Mouse (Mus musculus) midbrain, embryonic 16.5 days (tissue): ENCODE results near the gene Lrba. TPM values are rescaled to one million over a fixed set of nuclear protein-coding genes. Genes with fewer than 3 reads are reported as not detected.

Experiments used
- ATAC-seq: fragments of 200-750 bp; cut with Nextera tagmentation; 2 replicates; pipeline ENCODE4 v1.8.0; 2017; ENCODE audit warnings: moderate TSS enrichment
- H3K27ac ChIP-seq: fragments of 300-500 bp; sonication (generic); 2 replicates; pipeline ENCODE4 v1.5.1; 2014; ENCODE audit warnings: mild to moderate bottlenecking, low read length, mixed read lengths
- H3K27me3 ChIP-seq: fragments of 300-500 bp; sonication (generic); 2 replicates; pipeline ENCODE4 v1.6.1; 2014; ENCODE audit warnings: low read depth, low read length, mixed read lengths; ENCODE audit not compliant: control insufficient read depth, insufficient read depth
- H3K36me3 ChIP-seq: fragments of 300-500 bp; sonication (generic); 2 replicates; pipeline ENCODE4 v1.6.1; 2014; ENCODE audit warnings: mild to moderate bottlenecking, low read length, moderate library complexity, mixed read lengths; ENCODE audit not compliant: control insufficient read depth, insufficient read depth
- H3K4me1 ChIP-seq: fragments of 300-500 bp; sonication (generic); 2 replicates; pipeline ENCODE4 v1.6.1; 2014; ENCODE audit warnings: mild to moderate bottlenecking, low read length, mixed read lengths; ENCODE audit not compliant: control insufficient read depth, insufficient read depth
- H3K4me2 ChIP-seq: fragments of 300-500 bp; sonication (generic); 2 replicates; pipeline ENCODE4 v1.6.1; 2014; ENCODE audit warnings: mild to moderate bottlenecking, low read length, mixed read lengths
- H3K4me3 ChIP-seq: fragments of 300-500 bp; sonication (generic); 2 replicates; pipeline ENCODE4 v1.5.1; 2014; ENCODE audit warnings: low read depth, mild to moderate bottlenecking, low read length, moderate library complexity, mixed read lengths
- H3K9ac ChIP-seq: fragments of 300-500 bp; sonication (generic); 2 replicates; pipeline ENCODE4 v1.6.1; 2014; ENCODE audit warnings: low read depth, low read length, mixed read lengths
- H3K9me3 ChIP-seq: fragments of 300-500 bp; sonication (generic); replicated peaks from 2 replicates; pipeline ENCODE4 v1.6.1; 2014; ENCODE audit warnings: mild to moderate bottlenecking, low read length, mixed read lengths; ENCODE audit not compliant: control insufficient read depth, poor library complexity, severe bottlenecking
- WGBS: fragments of 180-500 bp; shearing (Covaris S2); extraction: QIAGEN DNeasy Blood & Tissue Kit; methylation state at CpG from one replicate; pipeline ENCODE4 v1.1.7; 2014; 5-methylcytosine and 5-hydroxymethylcytosine counted together
- polyA plus RNA-seq: library from polyadenylated mRNA; unstranded; fragments of >200 nt; fragmentation: Nextera tagmentation; extraction: Ambion mirVana; gene quantifications from 2 replicates; pipeline ENCODE4 v1.2.1, GENCODE M21; 2015

The Lrba gene
- polyA plus RNA-seq, 1 experiment from 2014 or later, result 4.5 TPM

DNA sequence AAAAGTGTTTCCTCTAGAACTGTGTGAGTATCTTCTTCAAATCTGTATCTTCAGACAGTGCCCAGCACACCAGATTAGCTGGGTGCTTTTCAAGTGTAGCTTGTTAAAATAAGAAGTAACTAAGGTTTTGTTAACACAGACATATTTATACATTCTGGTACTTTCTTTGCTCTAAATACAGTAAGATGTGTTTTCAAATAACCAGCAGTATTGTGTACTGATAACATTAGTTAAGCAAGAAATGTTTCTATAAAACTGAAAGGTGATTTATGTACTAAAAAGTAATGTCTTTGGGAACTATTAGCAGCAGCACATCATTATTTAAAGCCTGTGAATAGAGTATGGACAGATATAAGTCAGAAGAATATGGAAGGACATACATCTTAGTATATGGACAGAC is 417.3 kb downstream of the Lrba start:
- no peak for ATAC-seq
- no peaks in the 10 kb centered on the region; the same call in 1 of the 2 replicates for H3K4me1 ChIP-seq

DNA sequence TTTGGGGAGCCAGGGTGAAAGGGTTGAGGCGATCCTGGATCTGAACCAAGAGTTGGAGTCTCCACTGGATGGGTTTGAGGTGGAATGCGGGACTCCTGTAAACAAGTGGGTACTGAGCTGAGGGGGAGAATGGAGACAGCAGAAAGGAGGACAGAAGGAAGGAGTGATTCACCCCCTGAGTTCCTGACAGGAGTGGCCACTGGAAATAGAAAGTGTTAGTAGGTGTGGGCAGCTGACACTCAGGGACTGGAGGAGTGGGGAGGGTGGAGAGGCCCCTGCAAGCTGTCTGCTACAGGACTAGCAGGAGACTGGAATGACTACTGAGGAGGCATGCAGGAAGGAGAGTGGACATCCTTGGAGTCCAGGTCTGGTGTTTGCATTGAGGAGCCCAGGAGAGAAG is 422.3 kb downstream of the Lrba start:
- no peak for ATAC-seq
- Histone ChIP-seq H3K9me3 (no peaks in the 10 kb centered on the region), H3K4me2 (no peak overlapping the region), H3K9ac (no peak overlapping the region), H3K27me3 (no peaks in the 10 kb centered on the region), H3K36me3 (no peaks in the 10 kb centered on the region), H3K27ac (no peak overlapping the region), H3K4me3 (no peak overlapping the region), H3K4me1 (no peaks in the 10 kb centered on the region)
- WGBS, result 88% methylated on average over 2 of the region's 2 CpGs

More for the DNA sequence above, 417.3 kb downstream of the Lrba start:
- no peaks in the 10 kb centered on the region for H3K9me3 ChIP-seq
- H3K4me3 ChIP-seq, result no peak overlapping the region
- no peaks in the 10 kb centered on the region for H3K27me3 ChIP-seq
- H3K27ac ChIP-seq, result no peak overlapping the region
- H3K9ac ChIP-seq, result no peak overlapping the region
- H3K36me3 ChIP-seq, result no peaks in the 10 kb centered on the region
- no peak overlapping the region for H3K4me2 ChIP-seq

DNA sequence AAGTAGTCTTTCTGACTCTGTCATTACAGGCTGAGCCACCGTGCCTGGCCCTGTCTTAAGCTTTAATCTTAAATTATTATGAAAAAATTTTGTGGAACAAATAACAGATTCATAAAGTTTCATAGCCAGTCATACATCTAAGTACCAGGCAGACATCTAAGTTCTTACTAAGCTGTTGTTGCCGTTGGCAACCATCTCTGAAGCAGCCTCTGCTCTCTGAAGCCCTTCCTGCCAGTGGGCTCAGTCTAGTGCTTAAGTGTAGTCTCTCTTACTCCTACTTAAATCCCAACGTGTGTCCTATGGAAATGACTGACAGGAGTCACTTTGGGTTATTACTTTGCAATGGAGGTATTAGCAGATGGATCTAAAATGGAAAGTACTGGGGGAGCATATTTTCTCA is 426.5 kb downstream of the Lrba start:
- no peak overlapping the region for H3K4me2 ChIP-seq
- no peak overlapping the region for H3K4me3 ChIP-seq
- H3K27me3 ChIP-seq, result no peaks in the 10 kb centered on the region
- H3K9me3 ChIP-seq, result no peaks in the 10 kb centered on the region
- 47% methylated on average over 3 of the region's 3 CpGs for WGBS
- H3K27ac ChIP-seq, result no peak overlapping the region
- H3K9ac ChIP-seq, result no peak overlapping the region
- no peaks in the 10 kb centered on the region for H3K4me1 ChIP-seq
- no peak for ATAC-seq
- no peaks in the 10 kb centered on the region for H3K36me3 ChIP-seq

DNA sequence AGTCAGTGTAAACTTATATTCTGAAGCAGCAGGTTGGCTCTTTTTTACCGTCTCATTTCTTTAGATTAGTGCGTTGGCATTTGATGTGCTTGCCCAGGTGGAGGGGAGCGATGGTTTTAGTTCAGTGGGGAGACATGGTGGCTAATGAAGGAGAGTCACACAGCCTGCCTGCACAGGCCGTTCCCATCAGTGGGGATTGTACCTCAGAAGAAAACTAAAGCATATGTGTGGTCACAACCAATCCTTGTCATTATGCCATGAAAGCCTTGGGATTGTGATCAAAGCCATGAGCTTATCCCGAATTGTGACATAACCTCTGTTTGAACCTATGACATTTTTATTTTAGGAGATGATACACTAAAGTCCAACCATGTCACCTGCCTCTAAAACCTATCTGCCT is 434.8 kb downstream of the Lrba start:
- Histone ChIP-seq H3K9ac (no peak overlapping the region), H3K4me3 (no peak overlapping the region), H3K9me3 (no peaks in the 10 kb centered on the region), H3K4me2 (no peak overlapping the region), H3K4me1 (no peaks in the 10 kb centered on the region), H3K27ac (no peak overlapping the region), H3K27me3 (no peaks in the 10 kb centered on the region), H3K36me3 (no peaks in the 10 kb centered on the region)
- 67% methylated on average over 5 of the region's 5 CpGs for WGBS
- ATAC-seq, result no peak

DNA sequence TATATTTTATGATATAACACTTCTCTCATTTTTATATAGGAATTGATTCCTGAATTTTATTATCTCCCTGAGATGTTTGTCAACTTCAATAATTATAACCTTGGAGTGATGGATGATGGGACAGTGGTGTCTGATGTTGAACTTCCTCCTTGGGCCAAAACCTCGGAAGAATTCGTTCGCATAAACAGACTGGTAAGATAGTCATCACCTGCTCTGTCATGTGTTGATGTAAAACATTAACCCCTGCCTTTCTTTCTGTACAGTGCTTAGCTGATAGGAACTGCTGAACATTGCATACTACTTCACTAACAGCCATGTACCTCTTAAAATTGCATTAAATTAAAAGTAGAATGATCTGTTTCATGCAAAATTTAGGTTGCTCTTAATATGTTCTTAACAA is 439.9 kb downstream of the Lrba start:
- Histone ChIP-seq H3K4me3 (no peak overlapping the region), H3K36me3 (no peaks in the 10 kb centered on the region), H3K27me3 (no peaks in the 10 kb centered on the region), H3K9ac (no peak overlapping the region), H3K4me2 (no peak overlapping the region), H3K4me1 (no peaks in the 10 kb centered on the region), H3K27ac (no peak overlapping the region), H3K9me3 (no peaks in the 10 kb centered on the region)
- 66% methylated on average over 3 of the region's 3 CpGs for WGBS
- ATAC-seq, result no peak

DNA sequence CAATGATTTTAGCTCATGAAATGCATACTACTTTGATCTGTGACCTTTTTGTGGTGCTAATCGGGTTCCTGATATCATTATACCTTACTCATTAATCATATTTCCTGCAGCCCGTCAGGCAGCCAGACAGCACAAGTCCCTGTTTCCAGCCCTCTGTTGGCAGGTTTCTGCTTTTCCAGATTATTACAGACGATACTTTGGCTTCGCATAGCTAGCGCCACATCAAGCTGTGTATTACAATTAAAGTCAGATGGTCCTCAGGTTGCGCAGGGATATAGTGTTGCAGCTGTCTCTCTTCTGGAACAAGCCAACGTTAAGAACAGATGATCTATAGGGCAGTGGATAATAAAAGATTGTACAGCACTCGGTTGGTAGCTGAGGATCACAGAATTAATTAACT is 443.7 kb downstream of the Lrba start:
- Histone ChIP-seq H3K27ac (no peak overlapping the region), H3K9ac (no peak overlapping the region), H3K4me1 (no peaks in the 10 kb centered on the region), H3K4me3 (no peak overlapping the region), H3K9me3 (no peaks in the 10 kb centered on the region), H3K36me3 (no peaks in the 10 kb centered on the region), H3K4me2 (no peak overlapping the region), H3K27me3 (no peaks in the 10 kb centered on the region)
- no peak for ATAC-seq
- 44% methylated on average over 8 of the region's 8 CpGs for WGBS

DNA sequence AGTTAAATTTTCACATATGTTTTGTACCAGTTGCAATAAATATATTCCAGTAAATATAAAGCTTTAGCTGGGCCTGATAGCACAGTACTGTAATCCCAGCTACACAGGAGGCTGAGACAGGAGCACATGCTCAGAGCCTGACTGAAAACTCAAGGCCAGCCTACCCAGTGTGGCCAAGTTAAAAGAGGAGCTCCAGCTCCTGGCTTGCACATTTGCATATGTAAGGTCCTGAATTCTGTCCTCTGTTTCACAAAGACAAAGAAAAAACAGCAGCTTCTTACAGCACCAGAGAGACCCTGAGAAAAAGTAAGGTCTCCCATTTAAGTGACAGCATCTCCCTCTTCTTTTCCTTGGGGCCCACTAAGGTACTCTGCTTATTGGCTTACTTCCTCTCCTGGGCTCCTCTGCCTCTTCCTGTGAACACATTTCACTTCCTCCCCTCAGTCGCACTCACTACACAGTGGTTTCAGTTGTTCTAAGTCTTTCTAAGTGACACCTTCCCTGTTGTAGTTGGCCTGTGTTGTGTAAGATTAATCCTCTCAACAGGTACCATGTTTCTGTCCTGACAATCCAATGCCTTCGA is 453.2 kb downstream of the Lrba start:
- Histone ChIP-seq H3K4me3 (no peak overlapping the region), H3K4me1 (no peaks in the 10 kb centered on the region), H3K9me3 (no peaks in the 10 kb centered on the region), H3K4me2 (no peak overlapping the region), H3K27ac (no peak overlapping the region), H3K36me3 (no peaks in the 10 kb centered on the region), H3K9ac (no peak overlapping the region), H3K27me3 (no peaks in the 10 kb centered on the region)
- 48% methylated on average over 2 of the region's 2 CpGs for WGBS
- no peak for ATAC-seq

DNA sequence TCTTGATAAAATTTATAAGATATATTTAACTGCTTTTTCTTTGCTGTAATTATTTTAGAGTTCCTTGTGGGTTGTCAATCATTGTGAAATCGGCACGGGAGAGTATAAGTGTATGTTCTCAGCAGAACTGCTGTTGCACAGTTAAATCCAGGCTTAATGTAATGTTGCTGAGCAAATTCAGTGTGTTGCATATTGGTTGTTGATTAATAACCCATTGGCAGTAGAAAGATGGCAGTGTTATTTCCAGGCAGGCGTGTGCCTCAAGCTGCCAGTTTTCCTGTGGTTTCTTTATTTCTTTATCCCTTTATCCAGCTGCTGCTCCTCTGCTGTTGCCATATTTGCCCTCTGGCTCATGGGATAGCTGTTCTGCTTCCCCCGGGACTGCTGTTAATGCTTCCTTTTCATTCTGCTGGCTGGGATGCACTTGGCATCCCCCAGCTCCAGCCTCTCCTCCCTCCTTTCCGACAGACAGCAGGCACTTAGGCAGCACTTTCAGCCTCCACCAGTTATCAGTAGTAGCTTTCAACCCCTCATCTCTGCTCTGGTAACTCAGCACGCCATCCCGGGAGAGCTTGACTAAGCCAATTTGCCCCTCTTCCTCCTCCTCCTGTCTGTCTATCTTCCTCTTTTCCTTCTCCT is 463.2 kb downstream of the Lrba start:
- Histone ChIP-seq H3K4me1 (peaks cover 11% of the 10 kb centered on the region), H3K9ac (no peak overlapping the region), H3K4me2 (peak overlapping the region; percentile 23; the same call in 1 of the 2 replicates), H3K27me3 (no peaks in the 10 kb centered on the region), H3K36me3 (no peaks in the 10 kb centered on the region), H3K4me3 (no peak overlapping the region), H3K27ac (peak overlapping the region; percentile 57), H3K9me3 (no peaks in the 10 kb centered on the region)
- 11% methylated on average over 7 of the region's 7 CpGs for WGBS
- ATAC-seq, result peak; percentile 77

DNA sequence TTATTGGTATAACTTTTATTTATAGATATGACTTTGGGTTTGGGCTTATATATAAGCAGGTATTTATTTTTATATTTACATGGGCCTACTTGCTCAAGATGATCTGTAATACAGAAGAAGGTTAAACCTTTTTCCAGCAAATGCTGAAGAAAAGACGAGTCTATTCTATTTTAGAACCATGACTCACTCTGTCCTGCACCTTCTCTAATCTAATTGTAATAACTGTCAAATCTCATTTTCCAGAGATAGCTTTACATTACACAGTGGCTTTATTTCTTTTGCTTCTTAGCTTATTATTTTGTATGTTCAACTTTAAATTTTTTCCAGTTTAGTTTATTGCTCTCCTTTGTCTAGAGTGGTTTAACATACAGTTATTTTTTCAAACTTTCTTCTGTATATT is 464.0 kb downstream of the Lrba start:
- H3K36me3 ChIP-seq, result no peaks in the 10 kb centered on the region
- ATAC-seq, result no peak
- no peak overlapping the region for H3K4me2 ChIP-seq
- no peaks in the 10 kb centered on the region for H3K9me3 ChIP-seq
- H3K27ac ChIP-seq, result no peak overlapping the region
- WGBS, result 42% methylated on average over 1 of the region's 1 CpGs
- H3K4me3 ChIP-seq, result no peak overlapping the region
- peaks cover 11% of the 10 kb centered on the region for H3K4me1 ChIP-seq
- no peak overlapping the region for H3K9ac ChIP-seq
- no peaks in the 10 kb centered on the region for H3K27me3 ChIP-seq
